Mouse (Mus musculus) myocyte (in vitro differentiated cells): Measurements from ENCODE around the gene Slit2. TPM values are rescaled to one million over a fixed set of nuclear protein-coding genes. Genes with fewer than 3 reads are reported as not detected.
"Not testable (repeated sequence)": the region's sequence is repeated elsewhere in the genome, so short reads cannot be mapped to it uniquely, and the experiment has no call there.

Experiments used
- H3K27me3 ChIP-seq: one replicate; pipeline ENCODE4 v1.6.1; 2011; ENCODE audit not compliant: control insufficient read depth, insufficient read depth, insufficient read length
- H3K36me3 ChIP-seq: one replicate; pipeline ENCODE4 v1.6.1; 2011; ENCODE audit not compliant: control insufficient read depth, insufficient read depth
- H3K4me2 ChIP-seq: one replicate; pipeline ENCODE4 v1.6.1; 2011; ENCODE audit warnings: low read depth, control low read depth
- H3K4me3 ChIP-seq: one replicate; pipeline ENCODE4 v1.5.1; 2011; ENCODE audit warnings: mild to moderate bottlenecking, control low read depth, moderate library complexity
- H3K79me2 ChIP-seq: one replicate; pipeline ENCODE4 v1.6.1; 2011; ENCODE audit not compliant: control insufficient read depth, insufficient read depth
- H3ac ChIP-seq: one replicate; pipeline ENCODE4 v1.6.1; 2011; ENCODE audit not compliant: control insufficient read depth, insufficient read length
- CEBPB ChIP-seq: IDR thresholded peaks from 2 replicates; pipeline ENCODE4 v1.6.1; 2011; ENCODE audit warnings: mild to moderate bottlenecking, moderate library complexity; ENCODE audit not compliant: poor library complexity, insufficient read depth, severe bottlenecking
- E2F4 ChIP-seq: IDR thresholded peaks from one replicate; pipeline ENCODE4 v1.6.1; 2011; ENCODE audit warnings: mild to moderate bottlenecking, control low read depth, moderate library complexity; ENCODE audit not compliant: insufficient read depth
- MAX ChIP-seq: IDR thresholded peaks from one replicate; pipeline ENCODE4 v1.6.1; 2011; ENCODE audit warnings: low read depth, mild to moderate bottlenecking, control low read depth
- MYOD1 ChIP-seq, 3 experiments: IDR thresholded peaks; one replicate each; pipeline ENCODE4 v1.6.1; 2011; ENCODE audit warnings: control low read depth in 2 of 3, low read depth in 2 of 3, mild to moderate bottlenecking in 2 of 3, moderate library complexity in 1 of 3; ENCODE audit not compliant: insufficient read length in 2 of 3, control insufficient read depth in 1 of 3
- MYOG ChIP-seq, 3 experiments: IDR thresholded peaks; one replicate each; pipeline ENCODE4 v1.6.1; 2011; ENCODE audit warnings: control low read depth in 2 of 3, low read depth in 2 of 3, mild to moderate bottlenecking in 2 of 3; ENCODE audit not compliant: insufficient read length in 2 of 3, control insufficient read depth in 1 of 3, insufficient read depth in 1 of 3
- POLR2A ChIP-seq: IDR thresholded peaks from one replicate; pipeline ENCODE4 v1.6.1; 2011; ENCODE audit warnings: low read depth, mild to moderate bottlenecking, control low read depth, moderate library complexity; ENCODE audit not compliant: insufficient read length
- POLR2AphosphoS2 ChIP-seq: IDR thresholded peaks from one replicate; pipeline ENCODE4 v1.6.1; 2011; ENCODE audit warnings: low read depth, control low read depth; ENCODE audit not compliant: insufficient read length
- REST ChIP-seq: IDR thresholded peaks from one replicate; pipeline ENCODE4 v1.6.1; 2011; ENCODE audit warnings: mild to moderate bottlenecking, control low read depth, moderate library complexity; ENCODE audit not compliant: insufficient read depth, insufficient read length
- SRF ChIP-seq: IDR thresholded peaks from one replicate; pipeline ENCODE4 v1.6.1; 2011; ENCODE audit warnings: low read depth; ENCODE audit not compliant: control insufficient read depth, insufficient read length
- TCF12 ChIP-seq: IDR thresholded peaks from one replicate; pipeline ENCODE4 v1.6.1; 2011; ENCODE audit warnings: mild to moderate bottlenecking, control low read depth; ENCODE audit not compliant: poor library complexity, insufficient read depth, severe bottlenecking
- TCF3 ChIP-seq: IDR thresholded peaks from one replicate; pipeline ENCODE4 v1.6.1; 2011; ENCODE audit warnings: low read depth, control low read depth; ENCODE audit not compliant: insufficient read length
- USF1 ChIP-seq: IDR thresholded peaks from one replicate; pipeline ENCODE4 v1.6.1; 2011; ENCODE audit warnings: low read depth, mild to moderate bottlenecking, control low read depth, moderate library complexity
- polyA plus RNA-seq: library from polyadenylated mRNA; unstranded; fragments of >200 nt; fragmentation: generic; extraction: Trizol; gene quantifications from one replicate; pipeline ENCODE4 v1.2.1, GENCODE M21; 2012; ENCODE audit warnings: missing spikeins

Gene Slit2
- polyA plus RNA-seq, 1 experiment: 4.8 TPM

GRCm38 (mm10) chr5:48234728-48235127 is 251.8 kb downstream of the Slit2 start:
- H3K79me2 ChIP-seq: no peaks in the 10 kb centered on the region
- no peak overlapping the region for H3K4me2 ChIP-seq
- H3ac ChIP-seq: no peak overlapping the region
- H3K36me3 ChIP-seq: no peaks in the 10 kb centered on the region
- TF ChIP-seq SRF (no peak), USF1 (no peak), REST (no peak), TCF3 (no peak), E2F4 (no peak), CEBPB (no peak)
- no peak overlapping the region for H3K4me3 ChIP-seq
- no peaks in the 10 kb centered on the region for H3K27me3 ChIP-seq

- Histone ChIP-seq H3K79me2 (no peaks in the 10 kb centered on the region), H3K4me2 (no peak overlapping the region), H3K27me3 (no peaks in the 10 kb centered on the region), H3ac (no peak overlapping the region), H3K4me3 (no peak overlapping the region), H3K36me3 (no peaks in the 10 kb centered on the region)
- TF ChIP-seq TCF3: no peak
- no peak for TF ChIP-seq E2F4
- TF ChIP-seq SRF: no peak
- no peak for TF ChIP-seq MAX
- TF ChIP-seq CEBPB: no peak
- TF ChIP-seq MYOD1 (IDR thresholded peaks at IDR 0.05; ENCODE audit: control insufficient read depth in 1 of 3, insufficient read length in 2 of 3, low read depth in 2 of 3): no peak
- no peak for TF ChIP-seq TCF12
- no peak for TF ChIP-seq MYOG (IDR thresholded peaks at IDR 0.05; ENCODE audit: control insufficient read depth in 1 of 3, insufficient read depth in 1 of 3, insufficient read length in 2 of 3, low read depth in 2 of 3)
- TF ChIP-seq POLR2AphosphoS2: no peak
- TF ChIP-seq POLR2A: no peak
- TF ChIP-seq REST: no peak
- TF ChIP-seq USF1: no peak
These were observed 252.3 kb downstream of the Slit2 start for GRCm38 (mm10) chr5:48235270-48235669.

- not testable (repeated sequence) for H3K4me3 ChIP-seq, H3K36me3 ChIP-seq, H3K4me2 ChIP-seq, H3K27me3 ChIP-seq, H3ac ChIP-seq, H3K79me2 ChIP-seq
These were observed 257.8 kb downstream of the Slit2 start for GRCm38 (mm10) chr5:48240751-48241150.

GRCm38 (mm10) chr5:48248327-48248726 is 265.4 kb downstream of the Slit2 start:
- no peak for TF ChIP-seq TCF12
- no peak for TF ChIP-seq POLR2AphosphoS2
- TF ChIP-seq CEBPB: no peak
- no peak for TF ChIP-seq USF1
- no peak for TF ChIP-seq MYOG (IDR thresholded peaks at IDR 0.05; ENCODE audit: control insufficient read depth in 1 of 3, insufficient read depth in 1 of 3, insufficient read length in 2 of 3, low read depth in 2 of 3)
- no peak for TF ChIP-seq MYOD1 (IDR thresholded peaks at IDR 0.05; ENCODE audit: control insufficient read depth in 1 of 3, insufficient read length in 2 of 3, low read depth in 2 of 3)
- TF ChIP-seq POLR2A: no peak
- TF ChIP-seq E2F4: no peak
- no peak for TF ChIP-seq REST
- TF ChIP-seq SRF: no peak
- TF ChIP-seq TCF3: no peak
- no peak for TF ChIP-seq MAX
- Histone ChIP-seq H3ac (no peak overlapping the region), H3K4me2 (no peak overlapping the region), H3K27me3 (no peaks in the 10 kb centered on the region), H3K79me2 (no peaks in the 10 kb centered on the region), H3K4me3 (no peak overlapping the region), H3K36me3 (no peaks in the 10 kb centered on the region)

GRCm38 (mm10) chr5:48277561-48277960 is 294.6 kb downstream of the Slit2 start:
- no peak overlapping the region for H3K4me3 ChIP-seq
- no peaks in the 10 kb centered on the region for H3K36me3 ChIP-seq
- no peaks in the 10 kb centered on the region for H3K79me2 ChIP-seq
- no peak for TF ChIP-seq POLR2AphosphoS2
- no peak overlapping the region for H3ac ChIP-seq
- no peak overlapping the region for H3K4me2 ChIP-seq
- H3K27me3 ChIP-seq: no peaks in the 10 kb centered on the region

- no peak overlapping the region for H3K4me3 ChIP-seq
- TF ChIP-seq USF1 (no peak), MYOD1 (IDR thresholded peaks at IDR 0.05; ENCODE audit: control insufficient read depth in 1 of 3, insufficient read length in 2 of 3, low read depth in 2 of 3) (no peak), TCF12 (no peak), CEBPB (no peak)
- H3K36me3 ChIP-seq: peaks cover 4% of the 10 kb centered on the region
- H3K4me2 ChIP-seq: no peak overlapping the region
- H3K79me2 ChIP-seq: no peaks in the 10 kb centered on the region
- H3K27me3 ChIP-seq: no peaks in the 10 kb centered on the region
- H3ac ChIP-seq: no peak overlapping the region
These were observed 318.2 kb downstream of the Slit2 start for GRCm38 (mm10) chr5:48301186-48301585.
